Mouse (Mus musculus) spleen, postnatal 14 days (tissue): ENCODE data around the gene Kdm1a.
A peak's percentile ranks its signal among the peaks of the same experiment; 100 is the strongest.

ENCODE experiments used
- DNase-seq, 2 experiments: peaks; one replicate each; pipeline ENCODE4 v3.0.0; 2021 to 2022; ENCODE audit warnings: low spot score in 2 of 2

The Kdm1a gene

DNA sequence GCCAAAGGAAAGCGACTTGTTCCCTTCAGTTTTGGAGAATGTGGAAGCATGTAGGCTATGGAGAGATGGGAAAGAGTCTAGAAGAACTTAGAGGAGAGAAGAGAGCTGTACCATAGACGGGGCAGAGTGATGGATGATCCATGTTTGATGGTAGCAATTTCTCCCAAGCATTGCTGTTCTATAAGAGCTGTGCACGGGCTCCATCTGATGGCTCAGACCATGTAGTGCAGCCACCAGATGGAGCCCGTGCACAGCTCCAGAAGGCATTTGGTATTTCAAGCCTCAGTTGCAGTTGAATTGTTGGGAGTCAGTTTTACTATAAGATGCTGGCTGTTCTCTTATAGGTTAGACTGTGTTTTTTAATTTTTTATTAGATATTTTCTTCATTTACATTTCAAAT lies 76.1 kb downstream of the Kdm1a start:
- DNase-seq, result peak in 1 of 2 experiments; percentile 27

DNA sequence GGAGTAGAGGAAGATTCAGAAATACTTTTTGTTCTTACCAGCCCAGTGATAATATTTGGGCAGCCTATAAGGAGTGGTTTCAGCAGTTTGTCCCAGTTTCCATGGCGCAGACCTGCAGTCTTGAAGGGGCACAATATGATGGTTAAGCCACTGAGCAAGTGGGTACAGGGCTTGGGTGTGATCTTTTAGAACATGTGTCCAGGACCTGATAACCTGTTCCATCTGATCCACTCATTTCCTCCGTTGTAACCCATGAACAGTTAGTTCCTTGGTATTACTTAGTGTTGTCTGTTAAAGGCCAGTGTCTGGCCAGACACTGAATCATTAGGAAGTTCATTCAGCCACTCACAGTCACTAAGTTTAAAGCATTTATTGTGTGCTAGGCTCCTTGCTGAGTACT lies 78.2 kb downstream of the Kdm1a start:
- no peak for DNase-seq

DNA sequence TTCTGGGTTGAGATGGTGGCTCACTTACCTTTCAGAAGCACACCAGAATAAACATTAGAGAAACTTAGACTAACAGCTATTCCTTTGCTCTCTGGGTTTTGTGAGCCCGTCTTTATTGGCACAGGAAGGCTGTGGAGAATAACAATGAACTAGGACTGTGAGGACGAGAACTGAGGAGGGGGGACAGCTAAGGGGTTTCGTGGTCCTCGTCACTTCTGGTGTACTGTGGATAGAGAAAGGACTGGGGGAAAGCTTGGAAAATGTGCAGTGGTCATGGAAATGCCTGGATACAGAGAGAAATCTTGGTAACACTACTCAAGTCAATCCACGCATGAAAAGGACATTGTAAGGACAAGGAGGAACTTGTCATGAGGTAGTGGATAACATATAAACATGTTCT lies 80.6 kb downstream of the Kdm1a start:
- DNase-seq, result no peak

DNA sequence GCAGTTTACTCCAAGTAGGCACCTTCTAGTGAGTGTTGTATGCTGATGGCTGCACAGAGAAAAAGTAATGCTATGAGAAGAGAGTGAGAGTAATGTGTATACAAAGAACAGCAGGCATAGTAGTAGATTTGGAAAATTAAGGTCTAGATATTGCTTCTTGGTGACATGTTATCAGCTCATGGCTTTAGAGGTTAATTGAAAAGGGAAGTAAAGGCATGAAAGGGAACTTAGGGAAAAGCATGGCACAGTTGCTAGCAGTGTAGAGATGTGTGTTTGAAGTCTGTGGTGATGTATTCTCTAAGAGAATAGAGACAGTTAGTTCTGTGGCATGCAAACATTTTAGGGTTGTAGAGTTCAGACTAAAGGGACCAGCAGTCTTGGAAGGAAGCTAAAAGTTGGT lies 82.7 kb downstream of the Kdm1a start:
- no peak for DNase-seq

DNA sequence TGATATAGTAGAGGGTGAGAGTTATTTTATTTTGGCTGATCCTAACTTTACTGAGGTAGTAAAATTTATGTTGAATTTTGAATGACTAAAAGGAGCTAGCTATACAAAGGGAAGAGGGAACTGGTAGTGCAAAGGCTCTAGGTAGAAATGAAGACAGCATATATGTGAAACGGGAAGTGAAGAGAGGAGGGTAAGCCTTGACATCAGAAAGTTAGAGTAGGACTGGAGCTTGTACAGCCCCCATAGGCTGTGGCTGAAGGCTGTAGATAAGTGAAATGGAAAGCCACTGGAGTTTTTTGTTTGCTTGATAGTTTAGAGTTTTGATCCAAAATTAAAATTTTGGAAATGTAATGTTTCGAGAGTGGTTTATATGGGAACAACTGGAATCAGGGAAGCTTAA lies 83.9 kb downstream of the Kdm1a start:
- no peak for DNase-seq

DNA sequence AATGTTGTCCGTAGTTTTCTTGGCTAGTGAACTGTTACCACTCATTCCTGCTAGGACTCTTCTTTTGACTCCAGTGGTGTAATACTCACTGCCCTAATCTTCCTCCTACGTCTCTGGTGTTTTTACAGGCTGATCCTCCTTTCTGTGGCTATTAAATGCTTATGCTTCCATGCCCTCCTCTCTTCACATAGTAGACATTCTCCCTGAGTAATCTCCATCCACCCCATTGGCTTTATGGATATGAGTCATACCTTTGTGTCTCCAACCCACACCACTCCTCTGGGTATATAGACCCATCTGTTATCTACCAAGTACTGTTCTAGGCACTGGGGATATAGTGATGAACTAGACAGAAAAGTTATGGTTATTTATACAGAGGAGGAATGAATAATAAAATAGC lies 84.4 kb downstream of the Kdm1a start:
- DNase-seq, result no peak

DNA sequence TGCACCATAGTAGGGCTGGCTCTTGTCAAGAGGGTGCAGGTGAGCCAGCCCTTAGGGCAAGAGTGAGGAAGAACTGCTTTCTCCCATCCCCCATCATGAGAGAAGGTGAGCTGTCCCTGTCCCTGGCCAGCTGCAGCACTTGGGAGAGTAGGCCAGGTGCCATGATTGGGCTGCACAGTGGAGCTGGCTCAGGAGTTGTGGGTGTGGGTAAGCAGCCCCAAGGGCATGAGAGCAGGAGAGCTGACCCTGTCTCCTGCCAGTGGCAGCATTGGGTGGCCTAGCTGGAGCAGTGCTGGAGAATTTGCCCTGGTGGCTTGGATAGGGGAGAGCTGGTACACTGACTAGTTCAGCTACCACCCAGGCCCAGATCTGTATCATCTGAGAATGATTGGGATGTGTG lies 89.6 kb downstream of the Kdm1a start:
- no peak for DNase-seq

DNA sequence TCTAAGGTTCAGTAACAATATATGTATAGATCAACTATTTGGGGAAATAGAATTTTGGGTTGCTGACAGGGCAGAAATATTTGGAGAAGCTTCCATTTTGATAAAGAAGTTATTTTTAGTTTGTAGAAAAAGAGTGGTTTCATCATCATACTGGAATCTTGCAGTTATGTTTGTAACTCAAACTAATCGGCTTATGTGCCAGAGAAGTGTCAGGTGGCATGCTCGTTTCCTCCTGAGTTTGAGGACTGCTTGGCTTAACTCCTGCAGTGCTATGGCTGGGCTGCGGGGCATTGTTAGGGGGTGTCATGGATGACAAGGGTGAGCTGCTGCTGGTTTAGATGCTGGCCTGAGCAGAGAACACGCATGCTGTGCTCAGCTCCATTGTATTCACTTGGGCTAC lies 90.8 kb downstream of the Kdm1a start:
- no peak for DNase-seq

DNA sequence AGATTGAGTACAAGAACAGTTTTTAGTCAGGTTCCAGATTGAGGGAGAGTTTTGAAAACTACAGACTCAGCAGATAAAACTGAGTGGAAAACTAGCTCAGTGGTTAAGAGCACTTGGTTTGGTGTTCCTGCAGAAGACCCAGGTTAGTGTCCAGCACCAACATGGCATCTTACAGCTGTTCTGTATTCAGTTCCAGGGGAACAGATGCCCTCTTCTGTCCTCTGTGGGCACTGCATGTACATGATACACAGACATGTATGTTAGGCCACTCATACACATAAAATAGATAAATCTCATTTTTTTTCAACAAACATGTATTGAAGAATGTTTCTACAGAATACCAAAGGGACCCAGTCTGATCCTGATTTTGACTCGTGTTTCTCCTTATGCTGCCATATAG lies 92.7 kb downstream of the Kdm1a start:
- peak; percentile 8 to 32 for DNase-seq

DNA sequence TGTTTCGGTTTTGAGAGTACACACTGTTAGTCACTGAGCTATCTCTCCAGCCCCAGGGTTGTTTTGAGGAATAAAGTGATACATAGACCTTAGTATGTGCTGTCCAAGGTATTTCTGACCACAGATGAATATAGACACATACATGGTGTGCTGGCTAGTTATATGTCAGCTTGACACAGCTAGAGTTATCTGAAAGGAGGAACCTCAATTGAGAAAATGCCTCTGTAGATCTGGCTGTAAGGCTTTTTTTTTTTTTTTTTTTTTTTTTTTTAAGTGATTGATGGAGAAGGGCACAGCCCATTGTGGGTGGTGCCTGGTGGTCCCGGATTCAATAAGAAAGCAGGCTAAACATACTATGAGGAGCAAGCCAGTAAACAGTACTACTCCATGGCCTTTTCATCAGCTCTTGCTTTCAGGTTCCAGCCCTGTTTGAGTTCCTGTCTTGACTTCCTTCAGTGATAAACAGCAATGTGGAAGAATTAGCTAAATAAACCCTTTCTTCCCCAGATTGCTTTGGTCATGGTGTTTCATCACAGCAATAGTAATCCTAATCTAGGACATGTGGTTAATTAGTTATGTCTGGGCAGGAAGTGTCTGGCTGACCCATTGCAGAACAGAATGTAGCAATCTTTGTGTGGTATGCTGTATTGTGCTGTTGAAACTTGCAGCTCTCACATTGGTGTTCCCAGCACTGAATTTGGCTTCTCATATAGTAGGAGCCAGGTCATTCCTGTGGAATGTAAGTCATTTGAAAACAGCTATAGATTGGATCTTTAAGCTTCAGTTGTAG lies 96.9 kb downstream of the Kdm1a start:
- DNase-seq, result no peak
